Mouse (Mus musculus): ENCODE results near the gene Olfr970. TPM values are rescaled to one million over a fixed set of nuclear protein-coding genes. Genes with fewer than 3 reads are reported as not detected.

Gene Olfr970
- not detected for polyA plus RNA-seq (2017; shearing (Covaris generic))

DNA sequence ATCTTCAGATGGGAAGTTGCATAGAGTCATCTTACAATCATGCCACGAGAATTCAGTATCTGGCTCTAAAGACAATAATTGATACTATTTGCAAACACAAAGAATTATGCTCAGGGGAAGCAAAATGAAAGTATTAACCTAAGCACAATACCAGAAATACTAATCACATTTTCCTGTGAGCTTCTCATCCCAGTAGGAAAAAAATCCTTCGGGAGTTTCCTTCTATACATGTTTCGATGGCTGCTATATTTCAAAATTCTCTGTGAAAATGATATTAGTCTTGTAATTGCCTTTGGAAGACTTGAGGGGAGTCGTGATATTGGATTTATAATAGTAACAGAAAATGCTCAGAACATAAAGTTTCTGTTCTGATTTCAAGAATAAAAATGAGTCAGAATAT lies at the start of gene Olfr970:
Gene Olfr970 (plus strand): TSS at position 301 of the 400 bp plus-strand sequence.

DNA sequence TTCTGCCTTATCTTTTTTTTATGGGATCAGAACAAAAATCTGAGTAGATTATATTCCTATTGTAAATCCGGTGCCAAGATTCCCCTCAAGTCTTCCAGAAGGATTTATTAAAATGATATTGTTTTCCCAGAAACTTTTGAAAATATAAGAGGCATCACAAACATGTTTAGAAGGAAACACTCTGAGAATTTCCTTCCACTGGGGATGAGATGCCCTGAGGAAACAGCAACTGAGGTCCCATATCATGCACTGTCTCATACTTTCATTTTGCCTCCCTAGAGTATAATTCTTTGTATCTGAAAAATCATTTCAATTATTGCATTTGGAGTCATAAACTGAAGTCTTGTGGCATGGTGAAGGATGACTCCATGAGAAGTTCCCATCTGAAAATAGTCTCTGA lies 25.5 kb upstream of the Olfr970 start, which contains the start of gene Olfr968:
Gene Olfr968 (minus strand): TSS at position 101 of the 400 bp plus-strand sequence.

DNA sequence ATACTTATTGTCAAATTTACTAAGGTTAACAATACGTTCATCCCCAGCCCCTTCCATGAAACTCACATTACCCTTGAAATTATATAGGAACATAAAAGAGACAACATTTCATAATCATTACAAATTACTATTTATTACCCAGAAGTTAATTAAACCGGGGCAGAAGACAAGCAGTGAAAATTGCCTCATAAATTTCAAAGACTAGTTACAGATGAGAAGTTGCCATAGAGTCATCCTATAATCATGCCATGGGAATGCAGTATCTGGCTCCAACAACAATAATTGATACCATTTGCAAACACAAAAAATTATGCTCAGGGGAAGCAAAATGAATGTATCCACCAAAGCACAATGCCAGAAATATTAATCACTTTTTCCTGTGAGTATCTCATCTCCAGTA lies 18.1 kb upstream of the Olfr970 start, which contains the start of gene Olfr969:
Gene Olfr969 (plus strand): TSS at position 388 of the 400 bp plus-strand sequence.

DNA sequence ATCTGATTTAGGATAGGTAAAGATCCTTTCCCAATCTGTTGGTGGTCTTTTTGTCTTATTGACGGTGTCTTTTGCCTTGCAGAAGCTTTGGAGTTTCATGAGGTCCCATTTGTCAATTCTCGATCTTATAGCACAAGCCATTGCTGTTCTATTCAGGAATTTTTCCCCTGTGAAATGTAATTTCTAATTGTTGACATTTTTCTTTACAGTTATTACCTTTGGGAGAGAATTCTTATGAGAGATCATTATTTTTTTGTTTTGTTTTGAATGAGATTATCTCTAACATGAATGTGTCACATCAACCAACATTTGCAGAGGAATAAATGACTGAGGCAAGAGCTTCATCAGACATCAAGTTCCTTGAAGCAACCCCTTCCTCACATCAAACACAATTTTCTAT lies 27.9 kb downstream of the Olfr970 start, which contains the start of gene Olfr971:
Gene Olfr971 (plus strand): TSS at position 301 of the 400 bp plus-strand sequence.

DNA sequence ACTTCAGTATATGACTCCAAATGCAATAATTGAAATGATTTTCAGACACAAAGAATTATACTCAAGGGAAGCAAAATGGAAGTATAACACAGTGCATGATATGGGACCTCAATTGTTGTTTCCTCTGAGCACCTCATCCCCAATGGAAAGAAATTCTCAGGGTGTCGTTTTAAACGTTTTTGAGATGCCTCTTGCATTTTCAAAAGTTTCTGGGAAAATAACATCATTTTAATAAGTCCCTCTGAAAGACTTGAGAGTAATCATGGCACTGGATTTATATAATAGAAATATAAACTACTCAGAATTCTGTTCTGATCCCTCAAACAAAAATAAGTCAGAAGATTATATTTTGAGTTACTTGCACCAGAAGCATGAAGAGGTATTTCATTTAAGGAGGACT lies 57.5 kb downstream of the Olfr970 start, which contains the start of gene Olfr972:
Gene Olfr972 (plus strand): TSS at position 301 of the 400 bp plus-strand sequence.

Other genes with a start within 250 kb of the Olfr970 start
- gene Olfr959, start 233.3 kb upstream of the Olfr970 start, polyA plus RNA-seq (2017; shearing (Covaris generic)): not detected
- gene AW551984, start 204.5 kb upstream of the Olfr970 start, polyA plus RNA-seq (2017; shearing (Covaris generic)): 0.18 TPM
- gene Olfr148, start 198.2 kb upstream of the Olfr970 start, polyA plus RNA-seq (2017; shearing (Covaris generic)): not detected
- gene Olfr960, start 187.5 kb upstream of the Olfr970 start, polyA plus RNA-seq (2017; shearing (Covaris generic)): not detected
- gene Olfr961, start 163.8 kb upstream of the Olfr970 start, polyA plus RNA-seq (2017; shearing (Covaris generic)): not detected
- not detected for gene Olfr963, start 141.7 kb upstream of the Olfr970 start, polyA plus RNA-seq (2017; shearing (Covaris generic))
- not detected for gene Olfr149, start 101.7 kb upstream of the Olfr970 start, polyA plus RNA-seq (2017; shearing (Covaris generic))
- gene Olfr965, start 97.5 kb upstream of the Olfr970 start, polyA plus RNA-seq (2017; shearing (Covaris generic)): not detected
- gene Olfr150, start 77.9 kb upstream of the Olfr970 start, polyA plus RNA-seq (2017; shearing (Covaris generic)): not detected
- gene Olfr967, start 62.6 kb upstream of the Olfr970 start, polyA plus RNA-seq (2017; shearing (Covaris generic)): not detected
- gene Olfr968, start 25.6 kb upstream of the Olfr970 start, polyA plus RNA-seq (2017; shearing (Covaris generic)): not detected
- not detected for gene Olfr969, start 17.9 kb upstream of the Olfr970 start, polyA plus RNA-seq (2017; shearing (Covaris generic))
- not detected for gene Olfr971, start 28.0 kb downstream of the Olfr970 start, polyA plus RNA-seq (2017; shearing (Covaris generic))
- not detected for gene Olfr972, start 57.6 kb downstream of the Olfr970 start, polyA plus RNA-seq (2017; shearing (Covaris generic))
- gene Olfr229, start 98.5 kb downstream of the Olfr970 start, polyA plus RNA-seq (2017; shearing (Covaris generic)): not detected
- 0.09 TPM for gene Olfr974, start 128.6 kb downstream of the Olfr970 start, polyA plus RNA-seq (2017; shearing (Covaris generic))
- gene Olfr975, start 143.2 kb downstream of the Olfr970 start, polyA plus RNA-seq (2017; shearing (Covaris generic)): not detected
- not detected for gene Olfr976, start 152.3 kb downstream of the Olfr970 start, polyA plus RNA-seq (2017; shearing (Covaris generic))
- not detected for gene Olfr978, start 183.3 kb downstream of the Olfr970 start, polyA plus RNA-seq (2017; shearing (Covaris generic))
- gene Olfr979, start 194.6 kb downstream of the Olfr970 start, polyA plus RNA-seq (2017; shearing (Covaris generic)): not detected
- gene Olfr980, start 200.7 kb downstream of the Olfr970 start, polyA plus RNA-seq (2017; shearing (Covaris generic)): not detected
- not detected for gene Olfr981, start 212.6 kb downstream of the Olfr970 start, polyA plus RNA-seq (2017; shearing (Covaris generic))

Measured in inflammation-experienced regulatory T-cells, adult 16 weeks (primary cell).